Mouse (Mus musculus): ENCODE data around the gene Mymk. TPM values are rescaled to one million over a fixed set of nuclear protein-coding genes. Genes with fewer than 3 reads are reported as not detected.

The Mymk gene
- polyA plus RNA-seq, 1 experiment from 2014 or later: 0.22 TPM

- Histone ChIP-seq H3K36me3 (ENCODE audit: control insufficient read depth, insufficient read depth, low read length) (no peaks in the 10 kb centered on the region), H3K27me3 (ENCODE audit: control insufficient read depth, insufficient read depth, low read length) (no peaks in the 10 kb centered on the region), H3K27ac (replicated peaks in 1 of 2; ENCODE audit: control insufficient read depth in 1 of 2, insufficient read depth in 1 of 2, low read depth in 2 of 2, low read length in 2 of 2) (no peak overlapping the region), H3K4me1 (ENCODE audit: control insufficient read depth in 2 of 2, insufficient read depth in 2 of 2, low read length in 2 of 2) (peaks cover 21 to 23% of the 10 kb centered on the region in 2 experiments), H3K4me2 (ENCODE audit: low read length) (no peak overlapping the region), H3K9ac (ENCODE audit: low read length) (no peak overlapping the region), H3K4me3 (ENCODE audit: control insufficient read depth in 1 of 2, insufficient read depth in 1 of 2, low read depth in 1 of 2, low read length in 2 of 2) (no peak overlapping the region), H3K9me3 (ENCODE audit: control insufficient read depth, low read length) (no peaks in the 10 kb centered on the region)
- no peak for ATAC-seq (ENCODE audit: insufficient number of reproducible peaks, insufficient read depth, low FRiP score, low read depth)
- 65% methylated on average over 4 of the region's 4 CpGs for WGBS
Measured at GRCm38 (mm10) chr2:27058251-27058650, 13.7 kb downstream of the Mymk start.

GRCm38 (mm10) chr2:27049408-27049807 is 22.6 kb downstream of the Mymk start:
- Histone ChIP-seq H3K27ac (replicated peaks in 1 of 2; ENCODE audit: control insufficient read depth in 1 of 2, insufficient read depth in 1 of 2, low read depth in 2 of 2, low read length in 2 of 2) (no peak overlapping the region), H3K9me3 (ENCODE audit: control insufficient read depth, low read length) (no peaks in the 10 kb centered on the region), H3K27me3 (ENCODE audit: control insufficient read depth, insufficient read depth, low read length) (no peaks in the 10 kb centered on the region), H3K9ac (ENCODE audit: low read length) (no peak overlapping the region), H3K4me1 (ENCODE audit: control insufficient read depth in 2 of 2, insufficient read depth in 2 of 2, low read length in 2 of 2) (no peaks in the 10 kb centered on the region), H3K36me3 (ENCODE audit: control insufficient read depth, insufficient read depth, low read length) (no peaks in the 10 kb centered on the region), H3K4me3 (ENCODE audit: control insufficient read depth in 1 of 2, insufficient read depth in 1 of 2, low read depth in 1 of 2, low read length in 2 of 2) (no peak overlapping the region), H3K4me2 (ENCODE audit: low read length) (no peak overlapping the region)
- 56% methylated on average over 6 of the region's 6 CpGs for WGBS
- no peak for ATAC-seq (ENCODE audit: insufficient number of reproducible peaks, insufficient read depth, low FRiP score, low read depth)

GRCm38 (mm10) chr2:27045979-27046770 is 25.8 kb downstream of the Mymk start:
- Histone ChIP-seq H3K36me3 (ENCODE audit: control insufficient read depth, insufficient read depth, low read length) (no peaks in the 10 kb centered on the region), H3K9ac (ENCODE audit: low read length) (no peak overlapping the region), H3K4me2 (ENCODE audit: low read length) (no peak overlapping the region), H3K27me3 (ENCODE audit: control insufficient read depth, insufficient read depth, low read length) (no peaks in the 10 kb centered on the region), H3K4me1 (ENCODE audit: control insufficient read depth in 2 of 2, insufficient read depth in 2 of 2, low read length in 2 of 2) (peaks cover 0 to 5% of the 10 kb centered on the region in 2 experiments; a peak in 1 of 4 replicates), H3K27ac (replicated peaks in 1 of 2; ENCODE audit: control insufficient read depth in 1 of 2, insufficient read depth in 1 of 2, low read depth in 2 of 2, low read length in 2 of 2) (no peak overlapping the region), H3K9me3 (ENCODE audit: control insufficient read depth, low read length) (no peaks in the 10 kb centered on the region), H3K4me3 (ENCODE audit: control insufficient read depth in 1 of 2, insufficient read depth in 1 of 2, low read depth in 1 of 2, low read length in 2 of 2) (no peak overlapping the region)
- no peak for ATAC-seq (ENCODE audit: insufficient number of reproducible peaks, insufficient read depth, low FRiP score, low read depth)
- 69% methylated on average over 8 of the region's 8 CpGs for WGBS

- Histone ChIP-seq H3K9ac (ENCODE audit: low read length) (no peak overlapping the region), H3K36me3 (ENCODE audit: control insufficient read depth, insufficient read depth, low read length) (no peaks in the 10 kb centered on the region), H3K4me2 (ENCODE audit: low read length) (no peak overlapping the region), H3K27me3 (ENCODE audit: control insufficient read depth, insufficient read depth, low read length) (no peaks in the 10 kb centered on the region), H3K4me3 (ENCODE audit: control insufficient read depth in 1 of 2, insufficient read depth in 1 of 2, low read depth in 1 of 2, low read length in 2 of 2) (no peak overlapping the region), H3K27ac (replicated peaks in 1 of 2; ENCODE audit: control insufficient read depth in 1 of 2, insufficient read depth in 1 of 2, low read depth in 2 of 2, low read length in 2 of 2) (no peak overlapping the region), H3K9me3 (ENCODE audit: control insufficient read depth, low read length) (no peaks in the 10 kb centered on the region), H3K4me1 (ENCODE audit: control insufficient read depth in 2 of 2, insufficient read depth in 2 of 2, low read length in 2 of 2) (peaks cover 0 to 5% of the 10 kb centered on the region in 2 experiments; a peak in 1 of 4 replicates)
- ATAC-seq (ENCODE audit: insufficient number of reproducible peaks, insufficient read depth, low FRiP score, low read depth): no peak
- WGBS: 70% methylated on average over 3 of the region's 3 CpGs
Measured at GRCm38 (mm10) chr2:27044641-27045040, 27.3 kb downstream of the Mymk start.

DNA sequence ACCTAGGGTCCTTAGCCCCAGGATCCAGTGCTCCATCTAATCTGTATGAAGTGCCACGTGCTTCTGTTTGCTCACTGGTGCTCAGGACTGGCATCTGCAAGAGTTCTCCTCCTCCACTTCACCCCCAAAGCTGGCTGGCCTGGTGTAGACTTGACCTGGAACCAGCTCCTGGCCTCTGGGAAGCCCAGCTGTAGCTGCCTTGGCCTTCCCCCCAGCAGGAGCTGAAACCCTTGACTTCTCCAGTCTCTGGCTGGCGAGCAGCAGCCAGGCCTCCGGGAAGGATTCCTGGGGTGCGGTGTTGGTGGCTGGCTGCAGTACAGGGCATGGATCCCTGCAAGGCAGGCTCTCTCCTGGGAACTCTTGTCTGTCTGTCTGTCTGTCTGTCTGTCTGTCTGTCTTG is 27.8 kb downstream of the Mymk start:
- no peaks in the 10 kb centered on the region for H3K36me3 ChIP-seq (ENCODE audit: control insufficient read depth, insufficient read depth, low read length)
- H3K27ac ChIP-seq (replicated peaks in 1 of 2; ENCODE audit: control insufficient read depth in 1 of 2, insufficient read depth in 1 of 2, low read depth in 2 of 2, low read length in 2 of 2): no peak overlapping the region
- H3K4me3 ChIP-seq (ENCODE audit: control insufficient read depth in 1 of 2, insufficient read depth in 1 of 2, low read depth in 1 of 2, low read length in 2 of 2): no peak overlapping the region
- no peak overlapping the region; the same call in 1 of the 2 replicates for H3K9ac ChIP-seq (ENCODE audit: low read length)
- peaks cover 0 to 5% of the 10 kb centered on the region in 2 experiments; a peak in 1 of 4 replicates for H3K4me1 ChIP-seq (ENCODE audit: control insufficient read depth in 2 of 2, insufficient read depth in 2 of 2, low read length in 2 of 2)
- H3K4me2 ChIP-seq (ENCODE audit: low read length): no peak overlapping the region
- no peaks in the 10 kb centered on the region for H3K9me3 ChIP-seq (ENCODE audit: control insufficient read depth, low read length)
- no peak for ATAC-seq (ENCODE audit: insufficient number of reproducible peaks, insufficient read depth, low FRiP score, low read depth)
- H3K27me3 ChIP-seq (ENCODE audit: control insufficient read depth, insufficient read depth, low read length): no peaks in the 10 kb centered on the region
- WGBS: 65% methylated on average over 4 of the region's 4 CpGs

GRCm38 (mm10) chr2:27043461-27043860 is 28.5 kb downstream of the Mymk start:
- Histone ChIP-seq H3K9me3 (ENCODE audit: control insufficient read depth, low read length) (no peaks in the 10 kb centered on the region), H3K4me1 (ENCODE audit: control insufficient read depth in 2 of 2, insufficient read depth in 2 of 2, low read length in 2 of 2) (peaks cover 0 to 5% of the 10 kb centered on the region in 2 experiments; a peak in 1 of 4 replicates), H3K27me3 (ENCODE audit: control insufficient read depth, insufficient read depth, low read length) (no peaks in the 10 kb centered on the region), H3K36me3 (ENCODE audit: control insufficient read depth, insufficient read depth, low read length) (no peaks in the 10 kb centered on the region), H3K9ac (ENCODE audit: low read length) (no peak overlapping the region), H3K4me3 (ENCODE audit: control insufficient read depth in 1 of 2, insufficient read depth in 1 of 2, low read depth in 1 of 2, low read length in 2 of 2) (no peak overlapping the region), H3K4me2 (ENCODE audit: low read length) (no peak overlapping the region), H3K27ac (replicated peaks in 1 of 2; ENCODE audit: control insufficient read depth in 1 of 2, insufficient read depth in 1 of 2, low read depth in 2 of 2, low read length in 2 of 2) (no peak overlapping the region)
- WGBS: 23% methylated on average over 3 of the region's 3 CpGs
- peak; percentile 62; the same call in 1 of the 2 replicates for ATAC-seq (ENCODE audit: insufficient number of reproducible peaks, insufficient read depth, low FRiP score, low read depth)

GRCm38 (mm10) chr2:27042131-27042844 is 29.7 kb downstream of the Mymk start:
- no peak for ATAC-seq (ENCODE audit: insufficient number of reproducible peaks, insufficient read depth, low FRiP score, low read depth)
- no peaks in the 10 kb centered on the region for H3K36me3 ChIP-seq (ENCODE audit: control insufficient read depth, insufficient read depth, low read length)
- no peak overlapping the region for H3K9ac ChIP-seq (ENCODE audit: low read length)
- no peak overlapping the region for H3K27ac ChIP-seq (replicated peaks in 1 of 2; ENCODE audit: control insufficient read depth in 1 of 2, insufficient read depth in 1 of 2, low read depth in 2 of 2, low read length in 2 of 2)
- H3K4me1 ChIP-seq (ENCODE audit: control insufficient read depth in 2 of 2, insufficient read depth in 2 of 2, low read length in 2 of 2): peaks cover 0 to 5% of the 10 kb centered on the region in 2 experiments; a peak in 1 of 4 replicates
- WGBS: 71% methylated on average over 8 of the region's 8 CpGs
- H3K27me3 ChIP-seq (ENCODE audit: control insufficient read depth, insufficient read depth, low read length): no peaks in the 10 kb centered on the region
- H3K4me3 ChIP-seq (ENCODE audit: control insufficient read depth in 1 of 2, insufficient read depth in 1 of 2, low read depth in 1 of 2, low read length in 2 of 2): no peak overlapping the region
- no peak overlapping the region for H3K4me2 ChIP-seq (ENCODE audit: low read length)
- no peaks in the 10 kb centered on the region for H3K9me3 ChIP-seq (ENCODE audit: control insufficient read depth, low read length)

Data from heart, embryonic 14.5 days (tissue).